Mouse (Mus musculus) bone marrow, adult 2 months (tissue): ENCODE results near the gene Cryba4.

Source experiments
- CTCF ChIP-seq: fragments of 200-500 bp; IDR thresholded peaks from 2 replicates; pipeline ENCODE4 v1.5.1; 2011; ENCODE audit warnings: low read length, control low read depth; ENCODE audit not compliant: control insufficient read depth, insufficient read depth
- POLR2A ChIP-seq: fragments of 200-500 bp; IDR thresholded peaks from 2 replicates; pipeline ENCODE4 v1.6.1; 2011; ENCODE audit warnings: low read depth, mild to moderate bottlenecking, control low read depth, low read length, borderline replicate concordance; ENCODE audit not compliant: control insufficient read depth

- no peak for TF ChIP-seq CTCF
- TF ChIP-seq POLR2A, result no peak
These were observed 27.1 kb upstream of the Cryba4 start for GRCm38 (mm10) chr5:112279181-112280021.
